In the genomic region with DNA sequence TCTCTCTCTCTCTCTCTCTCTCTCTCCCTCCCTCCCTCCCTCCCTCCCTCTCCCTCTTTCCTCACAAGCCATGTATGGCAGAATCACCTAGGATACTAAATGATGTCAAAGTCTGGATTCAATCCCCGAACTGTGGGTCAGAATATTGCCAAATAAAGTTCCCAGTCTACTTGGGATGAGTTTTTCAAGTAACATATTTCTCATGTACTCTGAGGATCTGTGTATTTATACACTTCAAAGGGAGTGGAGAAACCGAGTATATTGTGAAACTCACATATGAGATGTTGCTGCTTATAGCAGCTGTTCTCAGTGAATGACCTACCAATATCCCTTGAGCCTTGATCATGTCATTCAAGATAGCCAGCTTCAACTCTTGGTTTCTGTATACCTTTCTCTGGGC, we compare ENCODE assay signal across 25 mouse cellular contexts.
"Had no signal": no experiment of that assay in that cellular context is flagged by ENCODE, and none has a peak within 500 bp of the region (broad histone marks: within the 10 kb centered on the region; RNA-seq: fewer than 3 reads in every experiment).

No protein-coding gene starts in this region.

- H3K9ac ChIP-seq: heart, embryonic 13.5 days; heart, embryonic 15.5 days; hindbrain, embryonic 13.5 days; hindbrain, embryonic 15.5 days; limb, embryonic 12.5 days; liver, embryonic 13.5 days had no signal

- H3K36me3 ChIP-seq: heart, embryonic 13.5 days; heart, embryonic 15.5 days; hindbrain, embryonic 13.5 days; hindbrain, embryonic 15.5 days; limb, embryonic 10.5 days; limb, embryonic 12.5 days; liver, embryonic 13.5 days had no signal

- H3K27ac ChIP-seq: heart, adult 2 months; heart, embryonic 13.5 days; heart, embryonic 15.5 days; hindbrain, embryonic 13.5 days; hindbrain, embryonic 15.5 days; hindbrain, postnatal 0 days; layer of hippocampus, adult 2 months; left cerebral cortex, adult 2 months; limb, embryonic 10.5 days; limb, embryonic 12.5 days; liver, embryonic 13.5 days had no signal

- H3K4me2 ChIP-seq: heart, embryonic 11.5 days; heart, embryonic 13.5 days; heart, embryonic 15.5 days; hindbrain, embryonic 13.5 days; hindbrain, embryonic 15.5 days; limb, embryonic 12.5 days; liver, embryonic 11.5 days; liver, embryonic 13.5 days had no signal

- ATAC-seq: hindbrain, postnatal 0 days; intestine, embryonic 16.5 days had no signal

- H3K4me1 ChIP-seq: heart, embryonic 15.5 days; hindbrain, embryonic 13.5 days; hindbrain, embryonic 15.5 days; limb, embryonic 10.5 days; liver, embryonic 13.5 days had no signal

- H3K4me3 ChIP-seq: heart, adult 2 months; heart, embryonic 13.5 days; heart, embryonic 15.5 days; hindbrain, embryonic 13.5 days; hindbrain, embryonic 15.5 days; layer of hippocampus, adult 2 months; left cerebral cortex, adult 2 months; limb, embryonic 10.5 days; limb, embryonic 12.5 days; liver, embryonic 13.5 days had no signal

- DNase-seq: gastrocnemius, postnatal 14 days; gastrocnemius, postnatal 36 days; heart, adult 11 months; heart, adult 2 months; heart, postnatal 14 days; heart, postnatal 36 days; kidney, adult 11 months; kidney, adult 8-10 months; kidney, postnatal 10 days; kidney, postnatal 25 days; kidney, postnatal 4 days; liver; liver, embryonic 13.5 days had no signal

- H3K27me3 ChIP-seq: heart, embryonic 13.5 days; heart, embryonic 15.5 days; hindbrain, embryonic 13.5 days; hindbrain, embryonic 15.5 days; limb, embryonic 12.5 days; liver, embryonic 13.5 days had no signal

- H3K9me3 ChIP-seq: heart, embryonic 13.5 days; heart, embryonic 15.5 days; hindbrain, embryonic 13.5 days; hindbrain, embryonic 15.5 days; limb, embryonic 10.5 days; limb, embryonic 12.5 days; liver, embryonic 13.5 days had no signal
